Mouse (Mus musculus) liver, embryonic 12.5 days (tissue): ENCODE data around the gene Kif22. TPM values are rescaled to one million over a fixed set of nuclear protein-coding genes. Genes with fewer than 3 reads are reported as not detected.

Experiments used
- microRNA-seq: library from miRNA; unstranded; fragments of <30 nt; microRNA quantifications from one replicate; pipeline ENCODE4, GENCODE M21; 2017
- polyA plus RNA-seq: library from polyadenylated mRNA; unstranded; fragments of >200 nt; fragmentation: Nextera tagmentation; extraction: Ambion mirVana; gene quantifications from 2 replicates; pipeline ENCODE4 v1.2.1, GENCODE M21; 2016

Gene Kif22
- polyA plus RNA-seq, 1 experiment from 2014 or later = 126 TPM

Small RNA genes within 50 kb of the gene (microRNA-seq; reads per million reads assigned to microRNA genes)
- gene Gm44343 = not detected

Other genes with a start within 250 kb of the Kif22 start
- 191 and 205 TPM in 2 replicates for gene Ppp4c, start 250.0 kb downstream of the Kif22 start, polyA plus RNA-seq
- gene Fam57b, start 244.8 kb downstream of the Kif22 start, polyA plus RNA-seq = not detected in 2 replicates
- not detected in 2 replicates for gene 4930451I11Rik, start 210.8 kb downstream of the Kif22 start, polyA plus RNA-seq
- gene Doc2a, start 195.1 kb downstream of the Kif22 start, polyA plus RNA-seq = 0.15 and 0.24 TPM in 2 replicates
- gene Hirip3, start 180.5 kb downstream of the Kif22 start, polyA plus RNA-seq = 20.3 and 22.0 TPM in 2 replicates
- gene Ino80e, start 180.1 kb downstream of the Kif22 start, polyA plus RNA-seq = 70.5 and 73.0 TPM in 2 replicates
- gene Taok2, start 157.8 kb downstream of the Kif22 start, polyA plus RNA-seq = 20.1 and 20.6 TPM in 2 replicates
- gene Tmem219, start 119.6 kb downstream of the Kif22 start, polyA plus RNA-seq = 16.7 and 16.9 TPM in 2 replicates
- 10.3 and 10.7 TPM in 2 replicates for gene Kctd13, start 113.6 kb downstream of the Kif22 start, polyA plus RNA-seq
- gene Asphd1, start 92.9 kb downstream of the Kif22 start, polyA plus RNA-seq = not detected in 2 replicates
- 0.06 and 0.39 TPM in 2 replicates for gene Sez6l2, start 91.9 kb downstream of the Kif22 start, polyA plus RNA-seq
- gene Cdipt, start 66.6 kb downstream of the Kif22 start, polyA plus RNA-seq = 59.2 and 63.2 TPM in 2 replicates
- gene Cdiptos, start 66.4 kb downstream of the Kif22 start, polyA plus RNA-seq = 0.29 and 0.44 TPM in 2 replicates
- gene Mvp, start 27.9 kb downstream of the Kif22 start, polyA plus RNA-seq = 8.3 and 8.9 TPM in 2 replicates
- gene Pagr1b, start 26.0 kb downstream of the Kif22 start, polyA plus RNA-seq = 0.57 TPM in 1 of 2 replicates, not detected in the other
- gene Pagr1a, start 25.1 kb downstream of the Kif22 start, polyA plus RNA-seq = 60.5 and 65.1 TPM in 2 replicates
- 4.1 and 8.9 TPM in 2 replicates for gene Gm42742, start 21.4 kb downstream of the Kif22 start, polyA plus RNA-seq
- 0.88 and 2.1 TPM in 2 replicates for gene Prrt2, start 21.3 kb downstream of the Kif22 start, polyA plus RNA-seq
- gene Maz, start 15.4 kb downstream of the Kif22 start, polyA plus RNA-seq = 104 and 107 TPM in 2 replicates
- not detected in 2 replicates for gene Zg16, start 44.9 kb upstream of the Kif22 start, polyA plus RNA-seq
- gene AI467606, start 48.9 kb upstream of the Kif22 start, polyA plus RNA-seq = 8.3 and 8.5 TPM in 2 replicates
- gene Qprt, start 79.8 kb upstream of the Kif22 start, polyA plus RNA-seq = 36.5 and 40.3 TPM in 2 replicates
- 7.3 and 7.4 TPM in 2 replicates for gene Spn, start 95.4 kb upstream of the Kif22 start, polyA plus RNA-seq
- 35.0 and 36.0 TPM in 2 replicates for gene Cd2bp2, start 153.6 kb upstream of the Kif22 start, polyA plus RNA-seq
- 26.7 and 30.9 TPM in 2 replicates for gene Tbc1d10b, start 166.0 kb upstream of the Kif22 start, polyA plus RNA-seq
- gene Mylpf, start 166.4 kb upstream of the Kif22 start, polyA plus RNA-seq = 37.6 and 41.4 TPM in 2 replicates
- gene Zfp553, start 190.6 kb upstream of the Kif22 start, polyA plus RNA-seq = 13.7 and 14.2 TPM in 2 replicates
- 10.6 and 13.6 TPM in 2 replicates for gene Sept1, start 190.7 kb upstream of the Kif22 start, polyA plus RNA-seq
- 30.0 and 31.6 TPM in 2 replicates for gene Zfp771, start 201.8 kb upstream of the Kif22 start, polyA plus RNA-seq
- gene Dctpp1, start 218.2 kb upstream of the Kif22 start, polyA plus RNA-seq = 163 and 167 TPM in 2 replicates
- 170 and 172 TPM in 2 replicates for gene Sephs2, start 231.6 kb upstream of the Kif22 start, polyA plus RNA-seq